Mouse (Mus musculus) adrenal gland, adult 10 weeks (tissue): ENCODE results near the gene Caml. TPM values are rescaled to one million over a fixed set of nuclear protein-coding genes. Genes with fewer than 3 reads are reported as not detected.

ENCODE experiments used
- polyA plus RNA-seq: library from polyadenylated mRNA; stranded (reverse); fragments of 350-450 nt; fragmentation: Illumina TruSeq; extraction: RNeasy Lipid Tissue Mini Kit (QIAGEN cat#74804); gene quantifications from one replicate; pipeline ENCODE4 v1.2.3, GENCODE M21; 2014; ENCODE audit warnings: low read depth, low replicate concordance

The Caml gene
- polyA plus RNA-seq = 48.3 TPM

GRCm38 (mm10) chr13:55622649-55623541 is at the start of gene Caml:
Gene Caml, plus strand, starts transcription at chr13:55623005.

GRCm38 (mm10) chr13:55573432-55573831 is 49.4 kb upstream of the Caml start, which contains the start of gene Tmed9:
Gene Tmed9, plus strand, starts transcription at chr13:55573732.

GRCm38 (mm10) chr13:55599566-55600540 is 23.0 kb upstream of the Caml start, which contains the start of gene B4galt7:
Gene B4galt7, plus strand, starts transcription at chr13:55599896.

GRCm38 (mm10) chr13:55634639-55635127 is 11.9 kb downstream of the Caml start, which contains the start of gene Ddx46:
Gene Ddx46, plus strand, starts transcription at chr13:55635027.

Other genes starting within 250 kb of the Caml start
- not detected for gene Slc34a1, start 224.8 kb upstream of the Caml start, polyA plus RNA-seq
- not detected for gene Pfn3, start 207.8 kb upstream of the Caml start, polyA plus RNA-seq
- gene F12, start 196.2 kb upstream of the Caml start, polyA plus RNA-seq = not detected
- 7.3 TPM for gene Grk6, start 177.9 kb upstream of the Caml start, polyA plus RNA-seq
- not detected for gene Prr7, start 158.7 kb upstream of the Caml start, polyA plus RNA-seq
- 1.9 TPM for gene Dbn1, start 134.9 kb upstream of the Caml start, polyA plus RNA-seq
- 0.17 TPM for gene Pdlim7, start 109.3 kb upstream of the Caml start, polyA plus RNA-seq
- gene Dok3, start 93.7 kb upstream of the Caml start, polyA plus RNA-seq = not detected
- gene Ddx41, start 86.3 kb upstream of the Caml start, polyA plus RNA-seq = 2.4 TPM
- 4.1 TPM for gene Fam193b, start 51.9 kb upstream of the Caml start, polyA plus RNA-seq
- 86.5 TPM for gene Tmed9, start 49.3 kb upstream of the Caml start, polyA plus RNA-seq
- 2.7 TPM for gene B4galt7, start 23.1 kb upstream of the Caml start, polyA plus RNA-seq
- 69.3 TPM for gene Ddx46, start 12.0 kb downstream of the Caml start, polyA plus RNA-seq
- 189 TPM for gene B230219D22Rik, start 70.1 kb downstream of the Caml start, polyA plus RNA-seq
- 150 TPM for gene Txndc15, start 91.6 kb downstream of the Caml start, polyA plus RNA-seq
- 23.8 TPM for gene Pcbd2, start 104.4 kb downstream of the Caml start, polyA plus RNA-seq
- not detected for gene Catsper3, start 161.6 kb downstream of the Caml start, polyA plus RNA-seq
- gene Pitx1, start 213.2 kb downstream of the Caml start, polyA plus RNA-seq = not detected